Mouse (Mus musculus): ENCODE results near the gene Tectb.

- TF ChIP-seq CTCF (IDR thresholded peaks at IDR 0.05; ENCODE audit: control insufficient read depth, insufficient read depth, low read length), result no peak
- no peak for TF ChIP-seq POLR2A (IDR thresholded peaks at IDR 0.05; ENCODE audit: borderline replicate concordance, control insufficient read depth, low read depth, low read length)
These were observed 59.4 kb downstream of the Tectb start for GRCm38 (mm10) chr19:55239766-55240426.

All from bone marrow, adult 2 months (tissue).